Mouse (Mus musculus): ENCODE measurements around the gene Fgf11. TPM values are rescaled to one million over a fixed set of nuclear protein-coding genes. Genes with fewer than 3 reads are reported as not detected.

The Fgf11 gene
- polyA plus RNA-seq, 1 experiment from 2014 or later = 6.2 TPM

DNA sequence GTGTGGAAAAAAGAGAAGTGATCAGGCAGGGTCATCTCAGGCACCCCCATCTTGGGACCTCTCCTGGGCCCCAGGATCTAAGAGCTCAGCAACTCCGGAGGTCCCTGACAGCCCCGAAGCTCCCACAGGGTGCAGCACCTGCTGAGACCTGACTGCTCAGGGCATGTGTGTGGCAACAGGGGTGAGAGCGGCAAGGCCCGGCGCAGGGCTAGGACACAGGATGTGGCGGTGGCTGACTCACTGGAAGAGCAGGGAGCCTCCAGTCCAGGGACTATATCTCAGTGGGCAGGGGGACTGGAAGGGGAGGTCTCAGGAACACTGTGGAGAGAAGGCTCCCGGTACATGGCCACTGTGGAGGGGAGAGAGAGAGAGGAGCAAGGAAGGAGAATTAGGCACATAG, 3.7 kb downstream of the Fgf11 start:
- ATAC-seq (replicated peaks) = no peak
- no peaks in the 10 kb centered on the region for H3K9me3 ChIP-seq
- whole genome bisulfite sequencing = 80% methylated on average over 7 of the region's 7 CpGs
- no peak overlapping the region for H3K4me2 ChIP-seq (replicated peaks)
- H3K36me3 ChIP-seq = no peaks in the 10 kb centered on the region
- H3K4me1 ChIP-seq = peaks cover 49% of the 10 kb centered on the region
- no peak overlapping the region for H3K9ac ChIP-seq (replicated peaks)
- H3K4me3 ChIP-seq = no peak overlapping the region
- peaks cover 7% of the 10 kb centered on the region; the same call in 1 of the 2 replicates for H3K27me3 ChIP-seq
- no peak overlapping the region for H3K27ac ChIP-seq (replicated peaks)

GRCm38 (mm10) chr11:69795983-69796435, 5.6 kb downstream of the Fgf11 start:
- peak overlapping the region; percentile 75 for H3K4me2 ChIP-seq (replicated peaks)
- 2% methylated on average over 13 of the region's 13 CpGs for WGBS
- H3K36me3 ChIP-seq = no peaks in the 10 kb centered on the region
- no peaks in the 10 kb centered on the region for H3K9me3 ChIP-seq
- ATAC-seq (replicated peaks) = no peak
- no peak overlapping the region for H3K9ac ChIP-seq (replicated peaks)
- H3K4me1 ChIP-seq = peaks cover 29% of the 10 kb centered on the region
- H3K27me3 ChIP-seq = peaks cover 7% of the 10 kb centered on the region; the same call in 1 of the 2 replicates
- peak overlapping the region; percentile 44 for H3K4me3 ChIP-seq
- H3K27ac ChIP-seq (replicated peaks) = no peak overlapping the region

GRCm38 (mm10) chr11:69795168-69795982, 6.3 kb downstream of the Fgf11 start, which contains the start of gene Chrnb1:
Gene Chrnb1 (minus strand): TSS chr11:69795943.
- WGBS = 2% methylated on average over 52 of the region's 52 CpGs
- peak within 1 kb of the TSS; percentile 75 for H3K4me2 ChIP-seq (replicated peaks)
- H3K9ac ChIP-seq (replicated peaks) = peak within 1 kb of the TSS; percentile 42
- peaks cover 7% of the 10 kb centered on the region; the same call in 1 of the 2 replicates for H3K27me3 ChIP-seq
- peak; percentile 95 for ATAC-seq (replicated peaks)
- no peaks in the 10 kb centered on the region for H3K36me3 ChIP-seq
- H3K4me3 ChIP-seq = peak within 1 kb of the TSS; percentile 44
- no peaks in the 10 kb centered on the region for H3K9me3 ChIP-seq
- no peak within 1 kb of the TSS for H3K27ac ChIP-seq (replicated peaks)
- peaks cover 29% of the 10 kb centered on the region for H3K4me1 ChIP-seq

- Histone ChIP-seq H3K9ac (replicated peaks) (no peak overlapping the region), H3K9me3 (no peaks in the 10 kb centered on the region), H3K4me3 (no peak overlapping the region), H3K27me3 (peaks cover 7% of the 10 kb centered on the region; the same call in 1 of the 2 replicates), H3K4me1 (peaks cover 13% of the 10 kb centered on the region), H3K27ac (replicated peaks) (no peak overlapping the region), H3K36me3 (no peaks in the 10 kb centered on the region), H3K4me2 (replicated peaks) (no peak overlapping the region)
- 61% methylated on average over 5 of the region's 5 CpGs for WGBS
- no peak for ATAC-seq (replicated peaks)
These were observed 8.2 kb downstream of the Fgf11 start for GRCm38 (mm10) chr11:69793429-69793828.

DNA sequence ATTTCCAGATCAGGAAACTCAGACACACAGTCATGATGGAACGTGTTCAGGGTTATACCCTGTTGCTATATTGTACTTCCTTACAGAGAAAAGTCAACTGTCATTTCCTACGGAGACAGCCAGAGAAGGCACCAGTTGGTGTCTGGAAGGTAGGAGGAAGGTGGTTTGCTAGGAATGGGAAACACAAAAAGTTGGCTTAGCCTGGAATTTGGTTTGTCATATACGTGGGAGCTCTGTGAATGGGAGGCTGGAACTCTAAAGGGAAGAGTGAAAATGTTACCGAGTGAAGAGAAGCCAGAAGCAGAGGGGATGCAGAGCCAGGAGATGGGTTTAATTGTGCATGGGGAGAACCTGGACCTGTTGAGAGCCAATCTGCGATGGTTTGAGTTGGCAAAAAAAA, 10.2 kb downstream of the Fgf11 start:
- WGBS = 71% methylated on average over 5 of the region's 5 CpGs
- Histone ChIP-seq H3K4me1 (peaks cover 13% of the 10 kb centered on the region), H3K9ac (replicated peaks) (no peak overlapping the region), H3K27me3 (peaks cover 7% of the 10 kb centered on the region; the same call in 1 of the 2 replicates), H3K9me3 (no peaks in the 10 kb centered on the region), H3K4me2 (replicated peaks) (no peak overlapping the region), H3K27ac (replicated peaks) (no peak overlapping the region), H3K36me3 (no peaks in the 10 kb centered on the region), H3K4me3 (no peak overlapping the region)
- ATAC-seq (replicated peaks) = no peak

- 75% methylated on average over 5 of the region's 5 CpGs for WGBS
- ATAC-seq (replicated peaks) = no peak
- no peak overlapping the region for H3K4me2 ChIP-seq (replicated peaks)
These were observed 12.2 kb downstream of the Fgf11 start for GRCm38 (mm10) chr11:69789431-69789830.

DNA sequence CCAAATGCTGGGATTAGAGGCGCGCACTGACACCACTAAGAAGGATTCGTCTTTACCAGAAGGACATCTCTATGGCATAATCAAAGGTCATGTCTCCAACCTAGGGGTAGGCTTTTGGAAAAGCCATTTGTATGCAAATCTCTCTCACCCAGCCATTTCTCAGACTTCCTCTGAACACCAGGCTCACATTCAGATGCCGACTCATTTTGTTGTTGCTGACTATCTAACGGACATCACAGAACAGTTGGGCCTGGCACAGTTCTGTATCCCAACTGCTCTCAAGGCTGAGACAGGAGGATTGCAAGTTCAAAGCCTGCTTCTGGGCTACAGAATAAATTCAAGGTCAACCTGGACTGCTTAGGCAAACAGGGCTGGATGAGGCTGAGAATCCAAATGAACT, 14.4 kb downstream of the Fgf11 start:
- Histone ChIP-seq H3K9ac (replicated peaks) (no peak overlapping the region), H3K9me3 (no peaks in the 10 kb centered on the region), H3K4me1 (no peaks in the 10 kb centered on the region), H3K4me3 (no peak overlapping the region), H3K27ac (replicated peaks) (no peak overlapping the region), H3K4me2 (replicated peaks) (no peak overlapping the region), H3K36me3 (no peaks in the 10 kb centered on the region), H3K27me3 (no peaks in the 10 kb centered on the region)
- no peak for ATAC-seq (replicated peaks)
- whole genome bisulfite sequencing = 89% methylated on average over 5 of the region's 5 CpGs

More at GRCm38 (mm10) chr11:69789431-69789830, 12.2 kb downstream of the Fgf11 start:
- Histone ChIP-seq H3K9me3 (no peaks in the 10 kb centered on the region), H3K27ac (replicated peaks) (no peak overlapping the region), H3K4me3 (no peak overlapping the region), H3K4me1 (no peaks in the 10 kb centered on the region), H3K36me3 (no peaks in the 10 kb centered on the region), H3K27me3 (peaks cover 5% of the 10 kb centered on the region; the same call in 1 of the 2 replicates), H3K9ac (replicated peaks) (no peak overlapping the region)

GRCm38 (mm10) chr11:69784793-69785272, 16.8 kb downstream of the Fgf11 start:
- Histone ChIP-seq H3K4me1 (no peaks in the 10 kb centered on the region), H3K9ac (replicated peaks) (no peak overlapping the region), H3K27me3 (no peaks in the 10 kb centered on the region)

GRCm38 (mm10) chr11:69781828-69782227, 19.8 kb downstream of the Fgf11 start:
- Histone ChIP-seq H3K36me3 (peaks cover 6% of the 10 kb centered on the region), H3K27ac (replicated peaks) (no peak overlapping the region), H3K9ac (replicated peaks) (no peak overlapping the region), H3K4me2 (replicated peaks) (no peak overlapping the region), H3K4me3 (no peak overlapping the region), H3K27me3 (no peaks in the 10 kb centered on the region), H3K9me3 (no peaks in the 10 kb centered on the region), H3K4me1 (no peaks in the 10 kb centered on the region)
- no peak for ATAC-seq (replicated peaks)
- WGBS = 41% methylated on average over 4 of the region's 4 CpGs

More at GRCm38 (mm10) chr11:69784793-69785272, 16.8 kb downstream of the Fgf11 start:
- ATAC-seq (replicated peaks) = no peak
- no peaks in the 10 kb centered on the region for H3K36me3 ChIP-seq
- no peaks in the 10 kb centered on the region for H3K9me3 ChIP-seq
- no peak overlapping the region for H3K4me2 ChIP-seq (replicated peaks)
- 44% methylated on average over 15 of the region's 15 CpGs for WGBS
- H3K4me3 ChIP-seq = no peak overlapping the region
- H3K27ac ChIP-seq (replicated peaks) = no peak overlapping the region

DNA sequence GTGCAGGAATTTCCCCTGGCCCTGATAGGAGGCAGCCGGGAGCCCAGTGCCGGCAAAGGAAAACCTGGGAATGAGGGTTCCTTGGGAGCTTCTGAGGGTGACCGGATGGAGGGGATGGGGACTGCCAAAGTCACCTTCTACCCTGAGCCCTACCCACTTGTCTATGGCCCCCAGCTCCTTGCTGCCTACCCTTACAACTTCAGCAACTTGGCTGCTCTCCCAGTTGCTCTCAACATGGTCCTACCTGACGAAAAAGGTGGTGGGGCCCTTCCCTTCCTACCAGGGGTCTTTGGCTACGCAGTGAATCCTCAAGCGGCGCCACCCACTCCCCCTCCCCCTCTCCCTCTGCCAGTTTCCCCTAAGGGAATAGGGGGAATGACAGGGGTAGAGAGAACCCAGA, 22.7 kb downstream of the Fgf11 start:
- 59% methylated on average over 7 of the region's 7 CpGs for WGBS

DNA sequence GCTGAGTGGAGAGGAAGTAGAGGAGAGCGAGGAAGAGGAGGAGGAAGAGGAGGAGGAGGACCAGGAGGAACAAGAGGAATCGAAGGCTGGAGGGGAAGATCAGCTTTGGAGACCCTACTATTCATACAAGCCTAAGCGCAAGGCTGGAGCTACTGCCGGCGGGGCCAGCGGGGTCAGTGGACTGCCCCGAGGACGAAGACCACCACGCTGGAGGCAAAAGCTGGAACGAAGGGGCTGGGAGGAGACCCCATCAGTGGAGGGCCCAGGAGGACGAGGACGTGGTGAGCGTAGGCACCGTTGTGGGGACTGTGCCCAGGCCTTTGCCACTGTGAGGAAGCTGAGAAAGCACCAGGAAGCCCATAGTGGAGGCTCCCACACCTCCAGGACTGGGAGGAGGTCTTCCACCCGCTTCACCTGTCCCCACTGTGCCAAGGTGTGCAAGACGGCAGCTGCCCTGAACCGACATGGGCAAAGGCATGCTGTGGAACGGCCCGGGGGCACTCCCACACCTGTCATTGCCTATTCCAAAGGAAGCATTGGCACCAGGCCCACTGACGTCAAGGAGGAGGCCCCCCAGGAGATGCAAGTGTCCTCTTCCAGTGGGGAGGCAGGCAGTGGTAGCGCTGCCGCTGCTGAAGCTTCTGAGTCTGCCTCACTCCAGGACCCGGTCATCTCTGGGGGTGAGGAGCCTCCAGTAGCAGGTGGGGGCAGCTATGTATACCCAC, 23.2 kb downstream of the Fgf11 start:
- Histone ChIP-seq H3K9me3 (no peaks in the 10 kb centered on the region), H3K4me2 (replicated peaks) (no peak overlapping the region), H3K9ac (replicated peaks) (no peak overlapping the region), H3K27ac (replicated peaks) (no peak overlapping the region), H3K4me3 (no peak overlapping the region), H3K27me3 (no peaks in the 10 kb centered on the region), H3K4me1 (no peaks in the 10 kb centered on the region), H3K36me3 (peaks cover 8% of the 10 kb centered on the region)
- 71% methylated on average over 23 of the region's 23 CpGs for WGBS
- no peak for ATAC-seq (replicated peaks)

More for the DNA sequence above, 22.7 kb downstream of the Fgf11 start:
- Histone ChIP-seq H3K9me3 (no peaks in the 10 kb centered on the region), H3K4me3 (no peak overlapping the region), H3K9ac (replicated peaks) (no peak overlapping the region), H3K27ac (replicated peaks) (no peak overlapping the region), H3K36me3 (peaks cover 8% of the 10 kb centered on the region), H3K4me1 (no peaks in the 10 kb centered on the region), H3K27me3 (no peaks in the 10 kb centered on the region), H3K4me2 (replicated peaks) (no peak overlapping the region)
- ATAC-seq (replicated peaks) = no peak
